14 mouse cellular contexts compared by ENCODE assay signal in the genomic region with DNA sequence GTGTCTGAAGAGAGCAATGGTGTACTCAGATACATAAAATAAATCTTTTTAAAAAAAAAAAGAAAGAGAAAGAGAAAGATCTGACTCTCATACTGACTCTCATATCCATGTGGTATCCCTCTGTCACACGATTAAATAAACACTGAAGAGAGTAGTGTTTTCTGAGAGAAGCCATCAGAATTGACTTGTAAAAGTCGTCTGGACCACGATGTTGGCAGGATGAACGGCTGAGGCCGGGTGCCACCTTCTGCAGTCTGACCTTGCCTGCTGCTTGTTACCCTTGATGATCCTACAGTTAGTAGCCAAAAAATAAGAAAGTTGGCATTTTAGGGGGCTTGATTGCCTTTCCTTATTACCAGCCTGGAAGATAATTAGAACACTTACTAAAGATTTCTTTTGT. TPM values are rescaled to one million over a fixed set of nuclear protein-coding genes. Genes with fewer than 3 reads are reported as not detected.
DNase-seq lines count a peak whose midpoint lies in the region; ATAC-seq and TF ChIP-seq lines count a peak whose summit lies in the region.
"Had no signal": no experiment of that assay in that cellular context is flagged by ENCODE, and none has a peak within 500 bp of the region (broad histone marks: within the 10 kb centered on the region; RNA-seq: fewer than 3 reads in every experiment).

No protein-coding gene starts in this region.

- intact Hi-C loops in heart, postnatal 25 days (cut with DNase I), result no loop called here

- H3K9me3 ChIP-seq in heart, embryonic 16.5 days (replicated peaks; ENCODE audit: control insufficient read depth, low read length), result no peaks in the 10 kb centered on the region
- no peaks in the 10 kb centered on the region for H3K9me3 ChIP-seq in lung, embryonic 14.5 days (ENCODE audit: low read depth, low read length)
- H3K9me3 ChIP-seq: heart, embryonic 10.5 days had no signal

- H3K4me2 ChIP-seq in heart, embryonic 16.5 days (ENCODE audit: low read depth, low read length), result no peak overlapping the region
- H3K4me2 ChIP-seq in lung, embryonic 14.5 days, result peak overlapping the region; percentile 26
- H3K4me2 ChIP-seq: liver, embryonic 11.5 days had no signal

- H3K4me1 ChIP-seq in heart, embryonic 16.5 days (ENCODE audit: control insufficient read depth, insufficient read depth, low read length), result peaks cover 84% of the 10 kb centered on the region
- peaks cover 60% of the 10 kb centered on the region for H3K4me1 ChIP-seq in lung, embryonic 14.5 days (ENCODE audit: insufficient read depth)
- H3K4me1 ChIP-seq in bone marrow macrophage, adult 2 months (ENCODE audit: control insufficient read depth, insufficient read depth, low read length), result peaks cover 59% of the 10 kb centered on the region

- WGBS in heart, embryonic 16.5 days, result 28% methylated on average over 5 of the region's 5 CpGs
- 18% methylated on average over 5 of the region's 5 CpGs for WGBS in lung, embryonic 14.5 days

- ATAC-seq in heart, embryonic 16.5 days (replicated peaks; ENCODE audit: extremely low read depth, insufficient read depth, low FRiP score), result no peak
- no peak for ATAC-seq in lung, embryonic 14.5 days (ENCODE audit: insufficient read depth)

- no peaks in the 10 kb centered on the region for H3K36me3 ChIP-seq in heart, embryonic 16.5 days (ENCODE audit: control insufficient read depth, insufficient read depth)
- peaks cover 38% of the 10 kb centered on the region for H3K36me3 ChIP-seq in lung, embryonic 14.5 days (ENCODE audit: insufficient read depth)

- no peak overlapping the region for H3K4me3 ChIP-seq in heart, embryonic 16.5 days (ENCODE audit: low read length)
- H3K4me3 ChIP-seq in lung, embryonic 14.5 days (ENCODE audit: low read depth, low read length), result no peak overlapping the region
- no peak overlapping the region for H3K4me3 ChIP-seq in bone marrow macrophage, adult 2 months (ENCODE audit: insufficient read depth, low read length)
- H3K4me3 ChIP-seq: erythroblast, embryonic 14.5 days; heart, embryonic 10.5 days had no signal

- peak overlapping the region; percentile 11; the same call in 1 of the 2 replicates for H3K27ac ChIP-seq in heart, embryonic 16.5 days (ENCODE audit: low read length)
- H3K27ac ChIP-seq in lung, embryonic 14.5 days (ENCODE audit: low read depth), result no peak overlapping the region
- H3K27ac ChIP-seq in bone marrow macrophage, adult 2 months (ENCODE audit: insufficient read depth, low read depth, low read length), result peak overlapping the region; percentile 26; the same call in 1 of the 2 replicates

- TF ChIP-seq CTCF in lung, embryonic 14.5 days (IDR thresholded peaks at IDR 0.05; ENCODE audit: low read depth), result no peak
- no peak for TF ChIP-seq CTCF in bone marrow macrophage, adult 2 months (IDR thresholded peaks at IDR 0.05; ENCODE audit: low read depth, low read length)

- peak; percentile 69 to 70 for DNase-seq in cerebellum, postnatal 10 days
- no peak for DNase-seq in cerebellum, adult 9-11 months
- no peak for DNase-seq in heart, postnatal 25 days (ENCODE audit: low spot score)
- DNase-seq in lung, embryonic 14.5 days, result peak; percentile 79
- no peak for DNase-seq in lung, postnatal 14 days
- no peak for DNase-seq in right cerebral cortex, postnatal 25 days
- DNase-seq: cerebellum, adult 9-10 months; layer of hippocampus, adult 9-11 months; thymus, postnatal 14 days had no signal

- H3K27me3 ChIP-seq in heart, embryonic 16.5 days (ENCODE audit: control insufficient read depth, insufficient read depth, low read length), result no peaks in the 10 kb centered on the region
- H3K27me3 ChIP-seq in lung, embryonic 14.5 days (ENCODE audit: insufficient read depth, low read length), result no peaks in the 10 kb centered on the region

- no peak for TF ChIP-seq POLR2A in bone marrow macrophage, adult 2 months (IDR thresholded peaks at IDR 0.05; ENCODE audit: borderline replicate concordance, low read depth, low read length)

- no peak overlapping the region for H3K9ac ChIP-seq in heart, embryonic 16.5 days (ENCODE audit: low read length)
- H3K9ac ChIP-seq in lung, embryonic 14.5 days, result no peak overlapping the region

RNA-seq across cellular contexts. Expression of a gene that starts 22.4 kb away (rescaled TPM):
- 0.04 and 0.11 TPM in 2 replicates for polyA plus RNA-seq in heart, embryonic 16.5 days (2015; fragmentation: Nextera tagmentation; extraction: Ambion mirVana)
- under 1 TPM in 1 of 2 experiments, not detected in 1; 0.14 TPM for total RNA-seq in heart, postnatal 25 days (2021)
- 0.17 and 0.30 TPM in 2 replicates for polyA plus RNA-seq in lung, embryonic 14.5 days (2014; fragmentation: Nextera tagmentation; extraction: Ambion mirVana)
- polyA plus RNA-seq in bone marrow macrophage, adult 2 months (2012; ENCODE audit: insufficient read depth, insufficient read length, missing spikeins), result 0.16 TPM in 1 of 2 replicates, not detected in the other
- polyA plus RNA-seq: erythroblast, embryonic 14.5 days had no signal

Comparison
In these comparisons a context has a peak if more than half of its experiments do, and no peak if none do; other contexts are left out.
1. DNase-seq: peak in cerebellum, postnatal 10 days (2 of 2) and lung, embryonic 14.5 days (single experiment); none in cerebellum, adult 9-11 months (single experiment), heart, postnatal 25 days (single experiment), lung, postnatal 14 days (single experiment) and right cerebral cortex, postnatal 25 days (single experiment).